Mouse (Mus musculus): ENCODE measurements around the gene Polr2m. TPM values are rescaled to one million over a fixed set of nuclear protein-coding genes. Genes with fewer than 3 reads are reported as not detected.
A peak's percentile ranks its signal among the peaks of the same experiment; 100 is the strongest.
"Not testable (repeated sequence)": the region's sequence is repeated elsewhere in the genome, so short reads cannot be mapped to it uniquely, and the experiment has no call there.

Gene Polr2m
- total RNA-seq (2021) = 100 to 1,000 TPM; 204 to 213 TPM
- long read RNA-seq, experiment 1, transcript Polr2m-201 (4 exons, 2,200 nt) = major isoform, 462 of 491 reads
- long read RNA-seq, experiment 1, partial matches to known transcripts = 5 of 491 reads
- long read RNA-seq, experiment 1, other reads (novel, unspliced or antisense) = 22 of 491 reads
- long read RNA-seq, experiment 2, transcript Polr2m-202 (4 exons, 2,138 nt) = minor isoform, 7 of 545 reads
- long read RNA-seq, experiment 2, transcript Polr2m-201 (4 exons, 2,200 nt) = major isoform, 510 of 545 reads
- long read RNA-seq, experiment 2, partial matches to known transcripts = 19 of 545 reads
- long read RNA-seq, experiment 2, other reads (novel, unspliced or antisense) = 9 of 545 reads

GRCm38 (mm10) chr9:71485475-71486094 is at the start of gene Polr2m:
Polr2m (minus strand) TSS chr9:71485935.
- DNase-seq = peak; percentile 92

GRCm38 (mm10) chr9:71535036-71535435 is 49.3 kb upstream of the Polr2m start:
- DNase-seq = no peak

- DNase-seq = no peak
These were observed 44.2 kb upstream of the Polr2m start for GRCm38 (mm10) chr9:71529960-71530359.

GRCm38 (mm10) chr9:71527438-71527837 is 41.7 kb upstream of the Polr2m start:
- DNase-seq = no peak

- DNase-seq = no peak
These were observed 38.2 kb upstream of the Polr2m start for GRCm38 (mm10) chr9:71523901-71524300.

- no peak for DNase-seq
These were observed 34.1 kb upstream of the Polr2m start for GRCm38 (mm10) chr9:71519836-71520235.

GRCm38 (mm10) chr9:71517487-71517886 is 31.8 kb upstream of the Polr2m start:
- DNase-seq = no peak

- DNase-seq = no peak
These were observed 30.1 kb upstream of the Polr2m start for GRCm38 (mm10) chr9:71515862-71516261.

- DNase-seq = no peak
These were observed 27.8 kb upstream of the Polr2m start for GRCm38 (mm10) chr9:71513566-71513965.

- no peak for DNase-seq
These were observed 27.2 kb upstream of the Polr2m start for GRCm38 (mm10) chr9:71512899-71513298.

- no peak for DNase-seq
These were observed 12.9 kb upstream of the Polr2m start for GRCm38 (mm10) chr9:71498391-71499182.

- DNase-seq = no peak
These were observed 10.9 kb upstream of the Polr2m start for GRCm38 (mm10) chr9:71496637-71497036.

- DNase-seq = no peak
These were observed 8.0 kb upstream of the Polr2m start for GRCm38 (mm10) chr9:71493771-71494170.

- no peak for DNase-seq
These were observed 6.7 kb upstream of the Polr2m start for GRCm38 (mm10) chr9:71492296-71493025.

GRCm38 (mm10) chr9:71490076-71490475 is 4.3 kb upstream of the Polr2m start:
- no peak for DNase-seq

GRCm38 (mm10) chr9:71486127-71486526 is 392 bp upstream of the Polr2m start:
- DNase-seq = no peak

- no peak for DNase-seq
These were observed 762 bp downstream of the Polr2m start for GRCm38 (mm10) chr9:71484871-71485474.

GRCm38 (mm10) chr9:71483872-71484271 is 1.9 kb downstream of the Polr2m start:
- not testable (repeated sequence) for DNase-seq

GRCm38 (mm10) chr9:71480305-71480704 is 5.4 kb downstream of the Polr2m start:
- DNase-seq = no peak

- no peak for DNase-seq
These were observed 6.3 kb downstream of the Polr2m start for GRCm38 (mm10) chr9:71479413-71479812.

GRCm38 (mm10) chr9:71478596-71478995 is 7.1 kb downstream of the Polr2m start:
- no peak for DNase-seq

- no peak for DNase-seq
These were observed 9.1 kb downstream of the Polr2m start for GRCm38 (mm10) chr9:71476601-71477000.

Measured in gastrocnemius, postnatal 25 days (tissue).